Mouse (Mus musculus): ENCODE results near the gene Vmn2r36. TPM values are rescaled to one million over a fixed set of nuclear protein-coding genes. Genes with fewer than 3 reads are reported as not detected.
"Not testable (repeated sequence)": the region's sequence is repeated elsewhere in the genome, so short reads cannot be mapped to it uniquely, and the experiment has no call there.

Gene Vmn2r36
- not detected for total RNA-seq (2021)

- DNase-seq; intact Hi-C loops (cut with DNase I): not testable (repeated sequence)
These were observed at the start of gene Vmn2r36 for GRCm38 (mm10) chr7:7902395-7902794. TSS of gene Vmn2r36 (minus strand) at chr7:7902495.

Other genes with a start within 250 kb of the Vmn2r36 start
- not detected for gene Vmn2r34, start 213.0 kb downstream of the Vmn2r36 start, total RNA-seq (2021)
- gene Vmn2r35, start 82.6 kb downstream of the Vmn2r36 start, total RNA-seq (2021), result not detected

All from heart, postnatal 36 days (tissue).